Mouse (Mus musculus) heart, embryonic 14.5 days (tissue): ENCODE measurements around the gene Hivep2. TPM values are rescaled to one million over a fixed set of nuclear protein-coding genes. Genes with fewer than 3 reads are reported as not detected.

ENCODE experiments used
- ATAC-seq: fragments of 200-750 bp; cut with Nextera tagmentation; 2 replicates; pipeline ENCODE4 v1.8.0; 2017; ENCODE audit warnings: low read depth, moderate TSS enrichment; ENCODE audit not compliant: insufficient number of reproducible peaks, insufficient read depth, low FRiP score
- H3K27ac ChIP-seq, 2 experiments: fragments of 200-500 bp in 1 of 2; fragments of 300-500 bp in 1 of 2; sonication (generic) in 1 of 2; replicated peaks in 1 of 2; 2 replicates each; pipeline ENCODE4 v1.5.1; 2012 to 2014; ENCODE audit warnings: low read depth in 2 of 2, low read length in 2 of 2, control low read depth in 1 of 2, mild to moderate bottlenecking in 1 of 2, mixed read lengths in 1 of 2; ENCODE audit not compliant: control insufficient read depth in 1 of 2, insufficient read depth in 1 of 2
- H3K27me3 ChIP-seq: fragments of 300-500 bp; sonication (generic); 2 replicates; pipeline ENCODE4 v1.6.1; 2014; ENCODE audit warnings: mild to moderate bottlenecking, low read length, control low read depth; ENCODE audit not compliant: control insufficient read depth, insufficient read depth
- H3K36me3 ChIP-seq: fragments of 300-500 bp; sonication (generic); 2 replicates; pipeline ENCODE4 v1.6.1; 2014; ENCODE audit warnings: mild to moderate bottlenecking, control low read depth, low read length, mixed read lengths; ENCODE audit not compliant: control insufficient read depth, insufficient read depth
- H3K4me1 ChIP-seq, 2 experiments: fragments of 200-500 bp in 1 of 2; fragments of 300-500 bp in 1 of 2; sonication (generic) in 1 of 2; 2 replicates each; pipeline ENCODE4 v1.6.1; 2012 to 2014; ENCODE audit warnings: low read length in 2 of 2, control low read depth in 1 of 2, mixed read lengths in 1 of 2; ENCODE audit not compliant: control insufficient read depth in 2 of 2, insufficient read depth in 2 of 2
- H3K4me2 ChIP-seq: fragments of 300-500 bp; sonication (generic); 2 replicates; pipeline ENCODE4 v1.6.1; 2014; ENCODE audit warnings: mild to moderate bottlenecking, low read length
- H3K4me3 ChIP-seq, 2 experiments: fragments of 200-500 bp in 1 of 2; fragments of 300-500 bp in 1 of 2; sonication (generic) in 1 of 2; 2 replicates each; pipeline ENCODE4 v1.5.1; 2012 to 2014; ENCODE audit warnings: low read length in 2 of 2, mild to moderate bottlenecking in 2 of 2, control low read depth in 1 of 2, low read depth in 1 of 2, moderate library complexity in 1 of 2; ENCODE audit not compliant: control insufficient read depth in 1 of 2, insufficient read depth in 1 of 2
- H3K9ac ChIP-seq: fragments of 300-500 bp; sonication (generic); 2 replicates; pipeline ENCODE4 v1.6.1; 2014; ENCODE audit warnings: mild to moderate bottlenecking, low read length
- H3K9me3 ChIP-seq: fragments of 300-500 bp; sonication (generic); 2 replicates; pipeline ENCODE4 v1.6.1; 2016; ENCODE audit warnings: low read length, control low read depth; ENCODE audit not compliant: control insufficient read depth
- WGBS: fragments of 180-500 bp; shearing (Covaris S2); extraction: QIAGEN DNeasy Blood & Tissue Kit; methylation state at CpG from one replicate; pipeline ENCODE4 v1.1.7; 2014; 5-methylcytosine and 5-hydroxymethylcytosine counted together
- polyA plus RNA-seq: library from polyadenylated mRNA; unstranded; fragments of >200 nt; fragmentation: Nextera tagmentation; extraction: Ambion mirVana; gene quantifications from 2 replicates; pipeline ENCODE4 v1.2.1, GENCODE M21; 2014

Gene Hivep2
- polyA plus RNA-seq, 1 experiment from 2014 or later, result 9.9 TPM

GRCm38 (mm10) chr10:14035607-14036006, 69.7 kb downstream of the Hivep2 start:
- 58% methylated on average over 5 of the region's 5 CpGs for WGBS

GRCm38 (mm10) chr10:14036472-14036871, 70.6 kb downstream of the Hivep2 start:
- Histone ChIP-seq H3K36me3 (no peaks in the 10 kb centered on the region), H3K9ac (no peak overlapping the region), H3K27ac (no peak overlapping the region), H3K9me3 (0 out of 2 replicates have a peak, but pooled peaks cover 3% of the 10 kb centered on the region), H3K4me2 (no peak overlapping the region), H3K4me3 (no peak overlapping the region), H3K27me3 (no peaks in the 10 kb centered on the region), H3K4me1 (peaks cover under 1 to 4% of the 10 kb centered on the region in 2 experiments; a peak in 3 of 4 replicates)
- WGBS, result 76% methylated on average over 6 of the region's 6 CpGs
- ATAC-seq, result no peak

More at GRCm38 (mm10) chr10:14035607-14036006, 69.7 kb downstream of the Hivep2 start:
- Histone ChIP-seq H3K4me1 (peaks cover 0 to 4% of the 10 kb centered on the region in 2 experiments; a peak in 2 of 4 replicates), H3K9me3 (0 out of 2 replicates have a peak, but pooled peaks cover 3% of the 10 kb centered on the region), H3K9ac (no peak overlapping the region), H3K4me2 (no peak overlapping the region), H3K27me3 (no peaks in the 10 kb centered on the region), H3K27ac (no peak overlapping the region), H3K36me3 (no peaks in the 10 kb centered on the region), H3K4me3 (no peak overlapping the region)
- ATAC-seq, result no peak

GRCm38 (mm10) chr10:14037977-14038489, 72.2 kb downstream of the Hivep2 start:
- H3K9me3 ChIP-seq, result 0 out of 2 replicates have a peak, but pooled peaks cover 3% of the 10 kb centered on the region
- H3K4me2 ChIP-seq, result no peak overlapping the region
- 88% methylated on average over 7 of the region's 7 CpGs for WGBS
- no peak overlapping the region for H3K4me3 ChIP-seq
- H3K4me1 ChIP-seq, result peaks cover 2 to 4% of the 10 kb centered on the region in 2 experiments; a peak in 3 of 4 replicates
- H3K9ac ChIP-seq, result no peak overlapping the region
- H3K27me3 ChIP-seq, result no peaks in the 10 kb centered on the region
- no peak for ATAC-seq
- H3K27ac ChIP-seq, result no peak overlapping the region
- H3K36me3 ChIP-seq, result no peaks in the 10 kb centered on the region

GRCm38 (mm10) chr10:14040716-14041470, 75.0 kb downstream of the Hivep2 start:
- Histone ChIP-seq H3K9me3 (0 out of 2 replicates have a peak, but pooled peaks cover 3% of the 10 kb centered on the region), H3K4me2 (no peak overlapping the region), H3K27me3 (no peaks in the 10 kb centered on the region), H3K27ac (no peak overlapping the region), H3K36me3 (no peaks in the 10 kb centered on the region), H3K4me1 (peaks cover 14 to 19% of the 10 kb centered on the region in 2 experiments), H3K9ac (no peak overlapping the region), H3K4me3 (no peak overlapping the region)
- ATAC-seq, result no peak
- WGBS, result 78% methylated on average over 9 of the region's 9 CpGs

GRCm38 (mm10) chr10:14041606-14042005, 75.7 kb downstream of the Hivep2 start:
- Histone ChIP-seq H3K4me3 (no peak overlapping the region), H3K36me3 (no peaks in the 10 kb centered on the region), H3K9ac (no peak overlapping the region), H3K4me1 (peaks cover 14 to 26% of the 10 kb centered on the region in 2 experiments), H3K9me3 (0 out of 2 replicates have a peak, but pooled peaks cover 3% of the 10 kb centered on the region), H3K4me2 (no peak overlapping the region), H3K27ac (no peak overlapping the region), H3K27me3 (no peaks in the 10 kb centered on the region)
- ATAC-seq, result no peak
- 60% methylated on average over 5 of the region's 5 CpGs for WGBS

- Histone ChIP-seq H3K9me3 (no peaks in the 10 kb centered on the region), H3K27ac (no peak overlapping the region), H3K27me3 (no peaks in the 10 kb centered on the region), H3K4me3 (no peak overlapping the region), H3K9ac (no peak overlapping the region), H3K4me2 (no peak overlapping the region), H3K4me1 (peaks cover 20 to 33% of the 10 kb centered on the region in 2 experiments), H3K36me3 (no peaks in the 10 kb centered on the region)
- 84% methylated on average over 12 of the region's 12 CpGs for WGBS
- ATAC-seq, result no peak
Measured at GRCm38 (mm10) chr10:14042539-14043348, 76.9 kb downstream of the Hivep2 start.

GRCm38 (mm10) chr10:14043349-14043710, 77.5 kb downstream of the Hivep2 start:
- Histone ChIP-seq H3K27me3 (no peaks in the 10 kb centered on the region), H3K9ac (no peak overlapping the region), H3K9me3 (no peaks in the 10 kb centered on the region), H3K4me2 (no peak overlapping the region), H3K36me3 (no peaks in the 10 kb centered on the region), H3K4me3 (no peak overlapping the region), H3K4me1 (peaks cover 24 to 39% of the 10 kb centered on the region in 2 experiments), H3K27ac (no peak overlapping the region)
- ATAC-seq, result no peak
- WGBS, result 90% methylated on average over 4 of the region's 4 CpGs
